Mouse (Mus musculus) kidney, postnatal 0 days (tissue): ENCODE measurements around the gene Setd3. TPM values are rescaled to one million over a fixed set of nuclear protein-coding genes. Genes with fewer than 3 reads are reported as not detected.

Source experiments
- ATAC-seq: fragments of 200-750 bp; cut with Nextera tagmentation; replicated peaks from 2 replicates; pipeline ENCODE4 v1.8.0; 2017; ENCODE audit warnings: low read depth, moderate number of reproducible peaks, moderate TSS enrichment, moderate library complexity; ENCODE audit not compliant: low FRiP score
- DNase-seq: peaks from one replicate; pipeline ENCODE4 v3.0.0-alpha.2; 2016; ENCODE audit warnings: low spot score
- H3K27ac ChIP-seq: fragments of 300-500 bp; sonication (generic); 2 replicates; pipeline ENCODE4 v1.5.1; 2014; ENCODE audit warnings: mild to moderate bottlenecking
- H3K27me3 ChIP-seq: fragments of 300-500 bp; sonication (generic); 2 replicates; pipeline ENCODE4 v1.6.1; 2014; ENCODE audit warnings: low read length, mixed read lengths; ENCODE audit not compliant: insufficient read depth
- H3K36me3 ChIP-seq: fragments of 300-500 bp; sonication (generic); 2 replicates; pipeline ENCODE4 v1.6.1; 2014; ENCODE audit warnings: low read length, mixed read lengths; ENCODE audit not compliant: insufficient read depth
- H3K4me1 ChIP-seq: fragments of 300-500 bp; sonication (generic); replicated peaks from 2 replicates; pipeline ENCODE4 v1.6.1; 2014; ENCODE audit warnings: antibody characterized with exemption, low read length, mixed read lengths; ENCODE audit not compliant: insufficient read depth
- H3K4me2 ChIP-seq: fragments of 300-500 bp; sonication (generic); 2 replicates; pipeline ENCODE4 v1.6.1; 2014; ENCODE audit warnings: mild to moderate bottlenecking, low read length, moderate library complexity, mixed read lengths
- H3K4me3 ChIP-seq: fragments of 300-500 bp; sonication (generic); replicated peaks from 2 replicates; pipeline ENCODE4 v1.5.1; 2014; ENCODE audit warnings: low read depth, low read length
- H3K9ac ChIP-seq: fragments of 300-500 bp; sonication (generic); 2 replicates; pipeline ENCODE4 v1.6.1; 2014; ENCODE audit warnings: low read depth, low read length
- H3K9me3 ChIP-seq: fragments of 300-500 bp; sonication (generic); replicated peaks from 2 replicates; pipeline ENCODE4 v1.6.1; 2016; ENCODE audit warnings: low read length, inconsistent platforms, mixed read lengths
- CTCF ChIP-seq: IDR thresholded peaks from 2 replicates; pipeline ENCODE4 v1.5.1; 2016; ENCODE audit warnings: antibody characterized with exemption, low read depth, mild to moderate bottlenecking, moderate library complexity
- WGBS: fragments of 180-500 bp; shearing (Covaris S2); extraction: QIAGEN DNeasy Blood & Tissue Kit; methylation state at CpG from one replicate; pipeline ENCODE4 v1.1.7; 2014; 5-methylcytosine and 5-hydroxymethylcytosine counted together
- polyA plus RNA-seq: library from polyadenylated mRNA; unstranded; fragments of >200 nt; fragmentation: Nextera tagmentation; extraction: Ambion mirVana; gene quantifications from 2 replicates; pipeline ENCODE4 v1.2.1, GENCODE M21; 2015

Gene Setd3
- 74.3 and 80.6 TPM in 2 replicates for polyA plus RNA-seq

- Histone ChIP-seq H3K27ac (peak within 1 kb of the TSS; percentile 96), H3K4me2 (peak within 1 kb of the TSS; percentile 90), H3K4me3 (peak within 1 kb of the TSS; percentile 95), H3K9ac (peak within 1 kb of the TSS; percentile 97), H3K9me3 (no peaks in the 10 kb centered on the region), H3K27me3 (no peaks in the 10 kb centered on the region), H3K4me1 (peaks cover 7% of the 10 kb centered on the region), H3K36me3 (peaks cover 13% of the 10 kb centered on the region; the same call in 1 of the 2 replicates)
- TF ChIP-seq CTCF = no peak
- DNase-seq (no peak), ATAC-seq (no peak)
- WGBS = 0% methylated on average over 7 of the region's 9 CpGs
Observed at GRCm38 (mm10) chr12:108179246-108179320, at the start of gene Setd3. Gene Setd3, minus strand, starts transcription at chr12:108179314.

- H3K4me2 ChIP-seq = no peak overlapping the region
- no peaks in the 10 kb centered on the region for H3K27me3 ChIP-seq
- no peaks in the 10 kb centered on the region for H3K9me3 ChIP-seq
- no peak overlapping the region for H3K4me3 ChIP-seq
- peaks cover 20% of the 10 kb centered on the region for H3K4me1 ChIP-seq
- WGBS = 88% methylated on average over 16 of the region's 16 CpGs
- H3K9ac ChIP-seq = no peak overlapping the region
- ATAC-seq = no peak
- no peak overlapping the region for H3K27ac ChIP-seq
- no peak for TF ChIP-seq CTCF
- no peaks in the 10 kb centered on the region for H3K36me3 ChIP-seq
- DNase-seq = no peak
Observed at GRCm38 (mm10) chr12:108227527-108227926, 48.4 kb upstream of the Setd3 start.

- no peak overlapping the region for H3K9ac ChIP-seq
- DNase-seq = no peak
- ATAC-seq = no peak
- H3K36me3 ChIP-seq = no peaks in the 10 kb centered on the region
- H3K27ac ChIP-seq = no peak overlapping the region
- H3K9me3 ChIP-seq = no peaks in the 10 kb centered on the region
- H3K4me2 ChIP-seq = no peak overlapping the region
- TF ChIP-seq CTCF = no peak
- H3K4me1 ChIP-seq = peaks cover 20% of the 10 kb centered on the region
- WGBS = 88% methylated on average over 12 of the region's 12 CpGs
- H3K4me3 ChIP-seq = no peak overlapping the region
- H3K27me3 ChIP-seq = no peaks in the 10 kb centered on the region
Observed at GRCm38 (mm10) chr12:108226941-108227340, 47.8 kb upstream of the Setd3 start.

- Histone ChIP-seq H3K36me3 (no peaks in the 10 kb centered on the region), H3K27ac (no peak overlapping the region), H3K4me1 (peaks cover 23% of the 10 kb centered on the region), H3K9ac (no peak overlapping the region), H3K27me3 (no peaks in the 10 kb centered on the region), H3K4me2 (no peak overlapping the region), H3K4me3 (no peak overlapping the region), H3K9me3 (no peaks in the 10 kb centered on the region)
- 83% methylated on average over 13 of the region's 13 CpGs for WGBS
- DNase-seq = no peak
- ATAC-seq = no peak
- TF ChIP-seq CTCF = no peak
Observed at GRCm38 (mm10) chr12:108226216-108226615, 47.1 kb upstream of the Setd3 start.

- Histone ChIP-seq H3K4me2 (no peak overlapping the region), H3K9me3 (no peaks in the 10 kb centered on the region), H3K4me3 (no peak overlapping the region), H3K36me3 (no peaks in the 10 kb centered on the region), H3K9ac (no peak overlapping the region), H3K4me1 (peaks cover 24% of the 10 kb centered on the region), H3K27ac (no peak overlapping the region), H3K27me3 (no peaks in the 10 kb centered on the region)
- WGBS = 69% methylated on average over 7 of the region's 7 CpGs
- DNase-seq (no peak), ATAC-seq (no peak)
- TF ChIP-seq CTCF = no peak
Observed at GRCm38 (mm10) chr12:108225781-108226180, 46.7 kb upstream of the Setd3 start.

GRCm38 (mm10) chr12:108223357-108223756 is 44.2 kb upstream of the Setd3 start:
- no peak for TF ChIP-seq CTCF
- H3K27ac ChIP-seq = no peak overlapping the region
- 37% methylated on average over 8 of the region's 8 CpGs for WGBS
- no peak overlapping the region for H3K4me2 ChIP-seq
- H3K27me3 ChIP-seq = no peaks in the 10 kb centered on the region
- no peaks in the 10 kb centered on the region for H3K36me3 ChIP-seq
- no peaks in the 10 kb centered on the region for H3K9me3 ChIP-seq
- DNase-seq = peak; percentile 56
- peaks cover 27% of the 10 kb centered on the region; the same call in 1 of the 2 replicates for H3K4me1 ChIP-seq
- no peak for ATAC-seq
- no peak overlapping the region for H3K4me3 ChIP-seq
- H3K9ac ChIP-seq = no peak overlapping the region

GRCm38 (mm10) chr12:108221712-108222111 is 42.6 kb upstream of the Setd3 start:
- no peak overlapping the region for H3K27ac ChIP-seq
- no peaks in the 10 kb centered on the region for H3K9me3 ChIP-seq
- ATAC-seq (no peak), DNase-seq (no peak)
- no peaks in the 10 kb centered on the region for H3K36me3 ChIP-seq
- no peak for TF ChIP-seq CTCF
- H3K4me3 ChIP-seq = no peak overlapping the region
- H3K27me3 ChIP-seq = no peaks in the 10 kb centered on the region
- 90% methylated on average over 7 of the region's 7 CpGs for WGBS
- H3K9ac ChIP-seq = no peak overlapping the region
- H3K4me1 ChIP-seq = peaks cover 27% of the 10 kb centered on the region; the same call in 1 of the 2 replicates
- no peak overlapping the region for H3K4me2 ChIP-seq
